Mouse (Mus musculus) CH12.LX (cell line): ENCODE measurements around the gene Rab2b. TPM values are rescaled to one million over a fixed set of nuclear protein-coding genes. Genes with fewer than 3 reads are reported as not detected.

Experiments
- DNase-seq: peaks from one replicate; pipeline ENCODE4 v3.0.0-alpha.2; 2013; ENCODE audit errors: extremely low read depth
- H3K27ac ChIP-seq: 2 replicates; pipeline ENCODE4 v1.5.1; 2012; ENCODE audit warnings: low read depth, mild to moderate bottlenecking, control low read depth, moderate library complexity; ENCODE audit not compliant: insufficient read depth
- H3K27me3 ChIP-seq: replicated peaks from 2 replicates; pipeline ENCODE3; 2012; ENCODE audit warnings: inconsistent platforms
- H3K36me3 ChIP-seq, 2 experiments: replicated peaks in 1 of 2; 2 replicates each; pipeline versions ENCODE3 to v1.6.1; 2012; ENCODE audit warnings: inconsistent platforms in 1 of 2, low read length in 1 of 2, mild to moderate bottlenecking in 1 of 2, mixed read lengths in 1 of 2, moderate library complexity in 1 of 2; ENCODE audit not compliant: control insufficient read depth in 1 of 2, insufficient read depth in 1 of 2
- H3K4me1 ChIP-seq, 2 experiments: 2 replicates each; pipeline ENCODE4 v1.6.1; 2012; ENCODE audit warnings: inconsistent platforms in 1 of 2, moderate library complexity in 1 of 2; ENCODE audit not compliant: insufficient read depth in 2 of 2, control insufficient read depth in 1 of 2
- H3K4me2 ChIP-seq: 2 replicates; pipeline ENCODE4 v1.6.1; 2012; ENCODE audit warnings: low read depth, mild to moderate bottlenecking, control low read depth; ENCODE audit not compliant: poor library complexity, insufficient read depth, severe bottlenecking
- H3K4me3 ChIP-seq, 3 experiments: fragments of 150-350 bp in 1 of 3; sonication (generic) in 1 of 3; replicated peaks in 1 of 3; 2 replicates each; pipeline versions ENCODE3 to v1.5.1; 2011 to 2012; ENCODE audit warnings: low read depth in 2 of 3, low read length in 2 of 3, mild to moderate bottlenecking in 2 of 3, moderate library complexity in 2 of 3, control low read depth in 1 of 3, improper control_type of control experiment in 1 of 3, inconsistent platforms in 1 of 3, mixed read lengths in 1 of 3; ENCODE audit not compliant: poor library complexity in 1 of 3
- H3K79me2 ChIP-seq: replicated peaks from 2 replicates; pipeline ENCODE4 v1.6.1; 2012; ENCODE audit warnings: mild to moderate bottlenecking, moderate library complexity; ENCODE audit not compliant: control insufficient read depth, poor library complexity, insufficient read depth, severe bottlenecking; ENCODE audit errors: extremely low read depth
- H3K9ac ChIP-seq: 2 replicates; pipeline ENCODE4 v1.6.1; 2012; ENCODE audit warnings: low read depth, mild to moderate bottlenecking, control low read depth, moderate library complexity; ENCODE audit not compliant: insufficient read depth
- H3K9me3 ChIP-seq: replicated peaks from 2 replicates; pipeline ENCODE3; 2012; ENCODE audit warnings: low read length, inconsistent platforms, mixed read lengths
- E2F4 ChIP-seq: IDR thresholded peaks from 2 replicates; pipeline ENCODE4 v1.6.1; 2011; ENCODE audit warnings: low read depth, low read length, improper control_type of control experiment; ENCODE audit not compliant: insufficient replicate concordance
- GABPA ChIP-seq: IDR thresholded peaks from 2 replicates; pipeline ENCODE4 v1.6.1; 2012; ENCODE audit warnings: low read depth, low read length, improper control_type of control experiment, inconsistent platforms; ENCODE audit not compliant: insufficient replicate concordance
- HCFC1 ChIP-seq: IDR thresholded peaks from 2 replicates; pipeline ENCODE4 v1.6.1; 2012; ENCODE audit warnings: low read depth, mild to moderate bottlenecking, inconsistent platforms, low read length, improper control_type of control experiment
- IRF4 ChIP-seq: IDR thresholded peaks from 2 replicates; pipeline ENCODE4 v1.6.1; 2014; ENCODE audit warnings: low read depth, mild to moderate bottlenecking, inconsistent platforms, low read length, improper control_type of control experiment
- JUN ChIP-seq: IDR thresholded peaks from 2 replicates; pipeline ENCODE4 v1.6.1; 2011; ENCODE audit warnings: low read depth, mild to moderate bottlenecking, low read length, improper control_type of control experiment, moderate library complexity; ENCODE audit not compliant: insufficient read depth
- MAFK ChIP-seq: IDR thresholded peaks from 2 replicates; pipeline ENCODE4 v1.6.1; 2011; ENCODE audit warnings: low read length, improper control_type of control experiment; ENCODE audit not compliant: insufficient replicate concordance
- MEF2A ChIP-seq: IDR thresholded peaks from 2 replicates; pipeline ENCODE4 v1.6.1; 2014; ENCODE audit warnings: low read depth, mild to moderate bottlenecking, inconsistent platforms, low read length, improper control_type of control experiment, borderline replicate concordance
- MXI1 ChIP-seq: IDR thresholded peaks from 2 replicates; pipeline ENCODE4 v1.6.1; 2011; ENCODE audit warnings: mild to moderate bottlenecking, low read depth, low read length, improper control_type of control experiment
- MYC ChIP-seq: IDR thresholded peaks from 2 replicates; pipeline ENCODE4 v1.6.1; 2011; ENCODE audit warnings: low read depth, mild to moderate bottlenecking, improper control_type of control experiment, low read length
- POLR2A ChIP-seq: IDR thresholded peaks from 2 replicates; pipeline ENCODE4 v1.6.1; 2011; ENCODE audit warnings: low read depth, mild to moderate bottlenecking, improper control_type of control experiment, low read length
- POLR2AphosphoS2 ChIP-seq: IDR thresholded peaks from 2 replicates; pipeline ENCODE4 v1.6.1; 2011; ENCODE audit warnings: low read depth, low read length, improper control_type of control experiment
- RAD21 ChIP-seq: IDR thresholded peaks from 2 replicates; pipeline ENCODE4 v1.6.1; 2011; ENCODE audit warnings: low read depth, mild to moderate bottlenecking, low read length, improper control_type of control experiment, moderate library complexity
- RCOR1 ChIP-seq: conservative IDR thresholded peaks from 2 replicates; pipeline ENCODE4 v1.6.1; 2012; ENCODE audit warnings: low read depth, mild to moderate bottlenecking, inconsistent platforms, low read length, improper control_type of control experiment
- TBP ChIP-seq: conservative IDR thresholded peaks from 2 replicates; pipeline ENCODE4 v1.6.1; 2011; ENCODE audit warnings: low read depth, low read length, improper control_type of control experiment
- TCF12 ChIP-seq: IDR thresholded peaks from 2 replicates; pipeline ENCODE4 v1.6.1; 2014; ENCODE audit warnings: low read depth, mild to moderate bottlenecking, inconsistent platforms, low read length, improper control_type of control experiment
- UBTF ChIP-seq: IDR thresholded peaks from 2 replicates; pipeline ENCODE4 v1.6.1; 2012; ENCODE audit warnings: low read depth, mild to moderate bottlenecking, inconsistent platforms, low read length, improper control_type of control experiment, moderate library complexity
- USF1 ChIP-seq: IDR thresholded peaks from 2 replicates; pipeline ENCODE4 v1.6.1; 2014; ENCODE audit warnings: low read depth, mild to moderate bottlenecking, inconsistent platforms, low read length, improper control_type of control experiment
- ZC3H11A ChIP-seq: IDR thresholded peaks from 2 replicates; pipeline ENCODE4 v1.6.1; 2012; ENCODE audit warnings: low read depth, mild to moderate bottlenecking, inconsistent platforms, low read length, improper control_type of control experiment
- ZMIZ1 ChIP-seq: IDR thresholded peaks from 2 replicates; pipeline ENCODE4 v1.6.1; 2012; ENCODE audit warnings: low read depth, mild to moderate bottlenecking, inconsistent platforms, low read length, improper control_type of control experiment
- ZNF384 ChIP-seq: IDR thresholded peaks from 2 replicates; pipeline ENCODE4 v1.6.1; 2012; ENCODE audit warnings: low read depth, low read length, improper control_type of control experiment, inconsistent platforms
- dilution Hi-C: fragments of 300-500 bp; cut with MboI; formaldehyde crosslinking; loops from 2 replicates; pipeline ENCODE4 v1.14.3; 2020; ENCODE audit warnings: low sequenced_read_pairs; ENCODE audit not compliant: extremely low pct_unique_long_range_greater_than_20kb, extremely low pct_ligation_motif_present
- in situ Hi-C: fragments of 300-500 bp; cut with MboI; formaldehyde crosslinking; loops from 3 replicates; pipeline ENCODE4 v1.14.3; 2019; ENCODE audit warnings: low sequenced_read_pairs, low pct_ligation_motif_present, low pct_unique_long_range_greater_than_20kb, mixed read lengths
- polyA plus RNA-seq: library from polyadenylated mRNA; unstranded; fragments of >175 nt; gene quantifications from 2 replicates; pipeline ENCODE4 v1.2.1, GENCODE M21; 2012; ENCODE audit warnings: low read depth; ENCODE audit not compliant: insufficient read length
- total RNA-seq, 2 experiments: library from RNA; depleted of rRNA; stranded (reverse); fragments of 300-350 nt in 1 of 2; fragments of >200 nt in 1 of 2; gene quantifications; 2 replicates each; pipeline ENCODE4 v1.2.3; 2012 to 2014

Rab2b gene
- total and polyA plus RNA-seq, 3 experiments, result 4.6 to 10.2 (median 6.9) TPM

DNA sequence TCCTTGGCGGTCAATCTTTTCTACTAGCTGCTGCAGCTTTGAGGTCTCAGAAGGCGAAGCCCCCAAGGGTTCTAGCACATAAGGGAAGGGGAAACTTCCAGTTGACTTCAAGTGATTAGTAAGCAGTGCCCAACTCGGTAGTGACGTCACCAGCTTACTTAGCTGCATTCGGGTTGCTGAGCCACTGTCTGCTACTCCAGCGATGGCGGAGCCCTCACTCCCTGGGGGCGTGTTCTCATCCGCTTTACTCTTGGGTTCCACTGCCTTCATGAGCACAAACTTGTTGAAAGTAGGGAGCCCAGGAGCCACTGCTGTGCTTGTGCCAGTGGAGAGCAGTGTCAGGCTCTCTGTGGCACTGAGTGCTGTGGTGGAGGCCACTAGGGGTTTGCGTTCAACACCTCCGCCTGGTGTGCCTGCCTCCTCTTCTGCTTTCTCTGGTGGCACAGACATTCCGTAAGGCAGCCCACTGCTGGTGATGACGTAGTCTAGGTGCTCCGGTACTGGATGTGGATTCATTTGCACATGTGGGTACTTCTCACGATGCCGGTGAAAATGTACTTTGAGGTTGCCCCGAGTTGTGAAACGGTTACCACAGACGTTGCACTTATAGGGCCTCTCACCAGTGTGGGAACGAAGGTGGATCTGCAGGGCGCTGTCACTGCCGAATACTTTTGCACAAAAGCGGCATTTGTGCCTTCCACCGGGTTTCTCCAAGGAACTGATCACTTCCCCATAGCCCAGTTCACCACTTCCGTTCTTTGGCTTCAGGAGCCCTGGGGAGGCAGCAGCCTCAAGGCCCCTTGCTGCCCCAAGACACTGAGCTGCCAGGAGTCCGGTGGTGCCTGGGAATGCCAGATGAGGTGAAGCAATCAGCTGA, 34.8 kb upstream of the Rab2b start:
- dilution Hi-C loops, result no loop called here

GRCm38 (mm10) chr14:52310906-52311305, 31.6 kb upstream of the Rab2b start:
- no peak overlapping the region for H3K9ac ChIP-seq
- no peak for DNase-seq
- H3K27me3 ChIP-seq, result no peaks in the 10 kb centered on the region
- TF ChIP-seq MAFK (no peak), RCOR1 (no peak), UBTF (no peak), POLR2AphosphoS2 (no peak), RAD21 (no peak), HCFC1 (no peak)
- peaks cover 2 to 10% of the 10 kb centered on the region in 2 experiments; a peak in 3 of 4 replicates for H3K4me1 ChIP-seq
- H3K4me3 ChIP-seq, result no peak overlapping the region
- H3K4me2 ChIP-seq, result no peak overlapping the region
- dilution Hi-C loops (no loop called here), in situ Hi-C loops (no loop called here)
- H3K27ac ChIP-seq, result no peak overlapping the region
- H3K36me3 ChIP-seq, result peaks cover 0 to 11% of the 10 kb centered on the region in 2 experiments
- H3K79me2 ChIP-seq, result peaks cover under 1% of the 10 kb centered on the region; the same call in 1 of the 2 replicates
- H3K9me3 ChIP-seq, result no peaks in the 10 kb centered on the region

More for the DNA sequence above, 34.8 kb upstream of the Rab2b start:
- peaks cover 2% of the 10 kb centered on the region for H3K9me3 ChIP-seq
- H3K27me3 ChIP-seq, result no peaks in the 10 kb centered on the region
- peaks cover 2 to 6% of the 10 kb centered on the region in 2 experiments; a peak in 2 of 4 replicates for H3K4me1 ChIP-seq
- in situ Hi-C loops, result no loop called here
- peaks cover 0 to 5% of the 10 kb centered on the region in 2 experiments for H3K36me3 ChIP-seq
- TF ChIP-seq ZNF384 (no peak), JUN (no peak), MYC (no peak), E2F4 (no peak), ZMIZ1 (no peak), POLR2A (no peak), MEF2A (no peak), TCF12 (no peak), MXI1 (no peak), GABPA (no peak), TBP (no peak), IRF4 (no peak), USF1 (no peak), MAFK (no peak), ZC3H11A (no peak)
- H3K4me2 ChIP-seq, result no peak overlapping the region
- no peak overlapping the region for H3K9ac ChIP-seq
- no peak overlapping the region for H3K27ac ChIP-seq
- no peak overlapping the region for H3K4me3 ChIP-seq
- no peak for DNase-seq
- no peaks in the 10 kb centered on the region for H3K79me2 ChIP-seq
